Mouse (Mus musculus) E14TG2a.4 (cell line): ENCODE data around the gene Arpp21.

Experiments used
- CTCF ChIP-seq: conservative IDR thresholded peaks from 2 replicates; pipeline ENCODE4 v1.5.1; 2014; ENCODE audit warnings: low read length
- POU5F1 ChIP-seq: IDR thresholded peaks from 2 replicates; pipeline ENCODE4 v1.6.1; 2014; ENCODE audit warnings: low read length, borderline replicate concordance

DNA sequence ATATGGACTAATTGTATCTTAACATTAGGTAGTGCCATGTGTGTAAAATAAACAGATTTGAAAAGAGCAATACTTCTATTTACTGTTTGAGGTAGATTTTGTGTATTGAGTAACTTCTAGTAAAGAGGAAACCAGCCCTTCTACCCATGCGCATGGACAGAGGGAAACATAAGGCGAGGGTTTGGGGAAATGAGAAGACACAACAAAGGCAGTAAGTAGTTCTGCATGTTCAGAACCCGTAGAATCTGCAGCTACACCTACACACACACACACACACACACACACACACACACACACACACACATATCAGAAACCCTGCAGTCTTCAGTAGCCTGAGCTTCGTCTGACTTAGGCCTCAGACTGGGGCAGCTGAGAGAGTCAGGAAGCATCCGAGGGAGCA, 140.0 kb downstream of the Arpp21 start:
- TF ChIP-seq CTCF = no peak
- no peak for TF ChIP-seq POU5F1
